Mouse (Mus musculus) embryonic facial prominence, embryonic 15.5 days (tissue): ENCODE results near the gene Slc45a2. TPM values are rescaled to one million over a fixed set of nuclear protein-coding genes. Genes with fewer than 3 reads are reported as not detected.

ENCODE experiments used
- ATAC-seq: fragments of 200-750 bp; cut with Nextera tagmentation; 2 replicates; pipeline ENCODE4 v1.8.0; 2017; ENCODE audit warnings: low read depth, moderate TSS enrichment; ENCODE audit not compliant: insufficient number of reproducible peaks, low FRiP score, low TSS enrichment
- H3K27ac ChIP-seq: fragments of 300-500 bp; sonication (generic); replicated peaks from 2 replicates; pipeline ENCODE4 v1.5.1; 2015; ENCODE audit warnings: mild to moderate bottlenecking, inconsistent platforms
- H3K27me3 ChIP-seq: fragments of 300-500 bp; sonication (generic); 2 replicates; pipeline ENCODE4 v1.6.1; 2015; ENCODE audit warnings: inconsistent platforms
- H3K36me3 ChIP-seq: fragments of 300-500 bp; sonication (generic); 2 replicates; pipeline ENCODE4 v1.6.1; 2015; ENCODE audit warnings: mild to moderate bottlenecking, inconsistent platforms
- H3K4me1 ChIP-seq: fragments of 300-500 bp; sonication (generic); 2 replicates; pipeline ENCODE4 v1.6.1; 2015; ENCODE audit warnings: inconsistent platforms
- H3K4me2 ChIP-seq: fragments of 300-500 bp; sonication (generic); replicated peaks from 2 replicates; pipeline ENCODE4 v1.6.1; 2015; ENCODE audit warnings: mild to moderate bottlenecking, inconsistent platforms
- H3K4me3 ChIP-seq: fragments of 300-500 bp; sonication (generic); replicated peaks from 2 replicates; pipeline ENCODE4 v1.5.1; 2015; ENCODE audit warnings: mild to moderate bottlenecking, inconsistent platforms
- H3K9ac ChIP-seq: fragments of 300-500 bp; sonication (generic); 2 replicates; pipeline ENCODE4 v1.6.1; 2015; ENCODE audit warnings: inconsistent platforms
- H3K9me3 ChIP-seq: fragments of 300-500 bp; sonication (generic); replicated peaks from 2 replicates; pipeline ENCODE4 v1.6.1; 2016; ENCODE audit warnings: inconsistent platforms
- WGBS: fragments of 180-500 bp; shearing (Covaris S2); methylation state at CpG from one replicate; pipeline ENCODE4 v1.1.7; 2015; 5-methylcytosine and 5-hydroxymethylcytosine counted together
- polyA plus RNA-seq: library from polyadenylated mRNA; unstranded; fragments of >200 nt; fragmentation: Nextera tagmentation; extraction: Ambion mirVana; gene quantifications from 2 replicates; pipeline ENCODE4 v1.2.1, GENCODE M21; 2015

Slc45a2 gene
- polyA plus RNA-seq, 1 experiment from 2014 or later, result 1.7 TPM

GRCm38 (mm10) chr15:11008756-11009155, 8.2 kb downstream of the Slc45a2 start:
- no peaks in the 10 kb centered on the region for H3K27me3 ChIP-seq
- no peak overlapping the region for H3K9ac ChIP-seq
- H3K4me1 ChIP-seq, result no peaks in the 10 kb centered on the region
- no peaks in the 10 kb centered on the region for H3K36me3 ChIP-seq
- no peak overlapping the region for H3K4me3 ChIP-seq
- 21% methylated on average over 5 of the region's 5 CpGs for WGBS
- no peaks in the 10 kb centered on the region for H3K9me3 ChIP-seq
- no peak overlapping the region for H3K27ac ChIP-seq
- no peak for ATAC-seq
- no peak overlapping the region for H3K4me2 ChIP-seq

DNA sequence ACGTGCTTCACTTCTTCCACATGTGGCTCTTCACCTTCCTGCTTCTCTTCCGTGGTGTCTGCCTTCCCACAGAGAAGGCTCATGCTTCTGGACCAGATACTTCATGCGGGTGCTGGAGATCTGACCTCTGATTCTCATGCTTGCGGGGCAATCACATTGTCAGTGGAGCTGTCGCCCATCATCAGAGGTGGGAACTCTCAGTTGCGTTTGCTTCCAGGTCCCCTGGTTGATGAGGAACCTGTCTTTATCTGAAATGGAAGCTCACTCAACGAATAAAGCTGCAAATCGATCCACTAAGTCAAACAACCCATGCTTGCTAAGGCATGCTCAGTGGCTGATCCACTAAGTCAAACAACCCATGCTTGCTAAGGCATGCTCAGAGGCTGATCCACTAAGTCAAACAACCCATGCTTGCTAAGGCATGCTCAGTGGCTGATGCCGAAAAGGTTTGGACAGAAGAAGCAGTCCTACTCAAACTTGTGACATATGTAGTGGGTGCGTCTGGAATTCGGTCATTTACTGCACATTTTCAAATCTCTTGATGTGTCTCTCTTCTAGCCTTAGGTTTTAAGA, 10.5 kb downstream of the Slc45a2 start:
- H3K36me3 ChIP-seq, result no peaks in the 10 kb centered on the region
- H3K4me3 ChIP-seq, result no peak overlapping the region
- H3K4me2 ChIP-seq, result no peak overlapping the region
- 73% methylated on average over 11 of the region's 11 CpGs for WGBS
- no peak overlapping the region for H3K27ac ChIP-seq
- H3K9me3 ChIP-seq, result no peaks in the 10 kb centered on the region
- H3K4me1 ChIP-seq, result no peaks in the 10 kb centered on the region
- ATAC-seq, result no peak
- no peaks in the 10 kb centered on the region for H3K27me3 ChIP-seq
- no peak overlapping the region for H3K9ac ChIP-seq

- H3K4me2 ChIP-seq, result no peak overlapping the region
- 32% methylated on average over 2 of the region's 2 CpGs for WGBS
- no peak overlapping the region for H3K27ac ChIP-seq
- no peak for ATAC-seq
- no peak overlapping the region for H3K4me3 ChIP-seq
- H3K4me1 ChIP-seq, result no peaks in the 10 kb centered on the region
- no peak overlapping the region for H3K9ac ChIP-seq
- H3K9me3 ChIP-seq, result no peaks in the 10 kb centered on the region
- H3K36me3 ChIP-seq, result no peaks in the 10 kb centered on the region
- no peaks in the 10 kb centered on the region for H3K27me3 ChIP-seq
Observed at GRCm38 (mm10) chr15:11014931-11015330, 14.4 kb downstream of the Slc45a2 start.

- no peak for ATAC-seq
- Histone ChIP-seq H3K9me3 (no peaks in the 10 kb centered on the region), H3K27ac (no peak overlapping the region), H3K27me3 (no peaks in the 10 kb centered on the region), H3K36me3 (no peaks in the 10 kb centered on the region), H3K4me2 (no peak overlapping the region), H3K4me1 (no peaks in the 10 kb centered on the region), H3K9ac (no peak overlapping the region), H3K4me3 (no peak overlapping the region)
- 70% methylated on average over 4 of the region's 4 CpGs for WGBS
Observed at GRCm38 (mm10) chr15:11026801-11027561, 26.5 kb downstream of the Slc45a2 start.

DNA sequence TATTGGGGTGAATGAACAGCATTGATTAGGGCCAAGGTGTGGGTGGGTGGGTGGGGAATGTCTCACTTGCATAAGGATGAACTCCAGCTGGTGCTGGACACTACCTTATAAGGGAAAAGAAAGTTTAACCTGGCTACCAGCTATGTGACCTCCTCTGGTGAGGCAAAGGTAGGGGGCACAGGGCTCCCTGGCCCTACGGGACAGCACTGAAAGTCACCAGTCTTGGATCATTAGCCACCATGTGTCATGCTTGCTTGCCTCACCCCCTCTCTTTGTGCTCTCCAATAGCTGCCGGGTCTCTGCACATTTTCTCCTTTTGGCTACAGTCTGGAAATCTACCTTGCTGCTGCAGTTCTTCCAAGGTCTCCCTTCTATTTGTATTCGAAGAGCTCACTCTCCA, 29.7 kb downstream of the Slc45a2 start:
- 80% methylated on average over 3 of the region's 3 CpGs for WGBS
- no peak overlapping the region for H3K9ac ChIP-seq
- no peaks in the 10 kb centered on the region for H3K36me3 ChIP-seq
- H3K4me2 ChIP-seq, result no peak overlapping the region
- H3K27ac ChIP-seq, result no peak overlapping the region
- no peaks in the 10 kb centered on the region for H3K4me1 ChIP-seq
- no peak for ATAC-seq
- no peak overlapping the region for H3K4me3 ChIP-seq
- H3K27me3 ChIP-seq, result peaks cover 19% of the 10 kb centered on the region
- no peaks in the 10 kb centered on the region for H3K9me3 ChIP-seq

DNA sequence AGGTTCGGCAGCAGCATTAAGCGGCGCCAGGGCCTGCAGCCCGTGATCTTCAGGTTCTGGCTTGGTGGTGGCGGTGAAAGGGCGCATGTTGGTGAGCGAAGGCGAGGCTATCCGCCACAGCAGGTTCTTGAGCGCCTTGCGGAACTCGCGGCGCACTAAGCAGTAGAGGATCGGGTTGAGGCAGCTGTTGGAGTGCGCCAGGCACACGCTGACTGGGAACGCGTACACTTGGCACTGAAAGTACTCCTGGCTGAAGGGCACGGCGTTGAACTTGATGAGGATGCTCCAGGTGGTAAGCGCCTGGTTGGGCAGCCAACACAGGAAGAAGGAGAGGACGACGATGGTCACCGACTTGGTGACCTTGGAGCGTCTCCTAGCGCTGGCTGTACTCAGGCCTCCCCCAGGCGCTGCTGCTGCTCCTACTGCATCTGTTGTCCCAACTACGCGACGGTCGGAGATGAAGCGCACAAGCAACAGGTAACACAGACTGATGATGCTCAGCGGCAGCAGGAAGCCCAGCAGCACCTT, 35.5 kb downstream of the Slc45a2 start:
- ATAC-seq, result peak; percentile 26; the same call in 1 of the 2 replicates
- WGBS, result 5% methylated on average over 34 of the region's 34 CpGs
- Histone ChIP-seq H3K4me3 (peak overlapping the region; percentile 40), H3K36me3 (no peaks in the 10 kb centered on the region), H3K9ac (no peak overlapping the region), H3K4me2 (peak overlapping the region; percentile 67), H3K4me1 (peaks cover 28% of the 10 kb centered on the region), H3K27ac (no peak overlapping the region), H3K27me3 (peaks cover 51% of the 10 kb centered on the region), H3K9me3 (no peaks in the 10 kb centered on the region)

- no peak overlapping the region for H3K27ac ChIP-seq
- peak; percentile 69 for ATAC-seq
- no peak overlapping the region for H3K9ac ChIP-seq
- H3K4me1 ChIP-seq, result peaks cover 28% of the 10 kb centered on the region
- H3K36me3 ChIP-seq, result no peaks in the 10 kb centered on the region
- H3K4me3 ChIP-seq, result peak overlapping the region; percentile 40
- H3K9me3 ChIP-seq, result no peaks in the 10 kb centered on the region
- 2% methylated on average over 49 of the region's 49 CpGs for WGBS
- H3K4me2 ChIP-seq, result peak overlapping the region; percentile 67
- peaks cover 51% of the 10 kb centered on the region for H3K27me3 ChIP-seq
Observed at GRCm38 (mm10) chr15:11036535-11037375, 36.2 kb downstream of the Slc45a2 start.

GRCm38 (mm10) chr15:11037376-11037695, 36.8 kb downstream of the Slc45a2 start:
- ATAC-seq, result no peak
- Histone ChIP-seq H3K27ac (no peak overlapping the region), H3K9me3 (no peaks in the 10 kb centered on the region), H3K4me3 (peak overlapping the region; percentile 40), H3K36me3 (no peaks in the 10 kb centered on the region), H3K4me2 (peak overlapping the region; percentile 67), H3K27me3 (peaks cover 51% of the 10 kb centered on the region), H3K9ac (no peak overlapping the region), H3K4me1 (peaks cover 28% of the 10 kb centered on the region)
- WGBS, result under 1% methylated on average over 8 of the region's 8 CpGs

- ATAC-seq, result no peak
- Histone ChIP-seq H3K9ac (no peak within 1 kb of the TSS), H3K4me2 (peak within 1 kb of the TSS; percentile 67), H3K36me3 (no peaks in the 10 kb centered on the region), H3K27ac (no peak within 1 kb of the TSS), H3K4me1 (peaks cover 28% of the 10 kb centered on the region), H3K27me3 (peaks cover 51% of the 10 kb centered on the region), H3K9me3 (no peaks in the 10 kb centered on the region), H3K4me3 (peak within 1 kb of the TSS; percentile 40)
- 2% methylated on average over 16 of the region's 16 CpGs for whole genome bisulfite sequencing
Observed at GRCm38 (mm10) chr15:11037711-11038110, 37.2 kb downstream of the Slc45a2 start, which contains the start of gene Rxfp3. Gene Rxfp3, minus strand, starts transcription at chr15:11037991.

- Histone ChIP-seq H3K27me3 (peaks cover 48% of the 10 kb centered on the region), H3K4me2 (peak overlapping the region; percentile 15), H3K9me3 (no peaks in the 10 kb centered on the region), H3K4me1 (peaks cover 28% of the 10 kb centered on the region), H3K27ac (no peak overlapping the region), H3K36me3 (no peaks in the 10 kb centered on the region), H3K4me3 (no peak overlapping the region), H3K9ac (no peak overlapping the region)
- WGBS, result under 1% methylated on average over 12 of the region's 12 CpGs
- ATAC-seq, result no peak
Observed at GRCm38 (mm10) chr15:11038476-11038875, 38.0 kb downstream of the Slc45a2 start.

- H3K4me1 ChIP-seq, result peaks cover 28% of the 10 kb centered on the region
- no peak overlapping the region for H3K4me3 ChIP-seq
- 63% methylated on average over 5 of the region's 5 CpGs for WGBS
- H3K4me2 ChIP-seq, result no peak overlapping the region
- no peaks in the 10 kb centered on the region for H3K36me3 ChIP-seq
- no peak for ATAC-seq
- H3K27ac ChIP-seq, result no peak overlapping the region
- no peaks in the 10 kb centered on the region for H3K9me3 ChIP-seq
- H3K27me3 ChIP-seq, result peaks cover 33% of the 10 kb centered on the region
- H3K9ac ChIP-seq, result no peak overlapping the region
Observed at GRCm38 (mm10) chr15:11040067-11040466, 39.5 kb downstream of the Slc45a2 start.
